Mouse (Mus musculus): Measurements from ENCODE around the gene Slc9b1. TPM values are rescaled to one million over a fixed set of nuclear protein-coding genes. Genes with fewer than 3 reads are reported as not detected.

Gene Slc9b1
- not detected in 2 replicates for polyA plus RNA-seq (2015; fragmentation: Nextera tagmentation; extraction: Ambion mirVana)

- WGBS: 82% methylated on average over 14 of the region's 14 CpGs
- no peak for ATAC-seq
- H3K4me2 ChIP-seq: no peak within 1 kb of the TSS
- no peaks in the 10 kb centered on the region for H3K27me3 ChIP-seq
- no peaks in the 10 kb centered on the region for H3K4me1 ChIP-seq
- H3K36me3 ChIP-seq (ENCODE audit: poor library complexity, severe bottlenecking): no peaks in the 10 kb centered on the region
- no peak within 1 kb of the TSS for H3K27ac ChIP-seq
- H3K9me3 ChIP-seq (replicated peaks): no peaks in the 10 kb centered on the region
- H3K9ac ChIP-seq: no peak within 1 kb of the TSS
- H3K4me3 ChIP-seq: no peak within 1 kb of the TSS
These were observed at the start of gene Slc9b1 for GRCm38 (mm10) chr3:135347739-135348264. Gene Slc9b1 (plus strand): TSS chr3:135348029.

- Histone ChIP-seq H3K27ac (no peak overlapping the region), H3K36me3 (ENCODE audit: poor library complexity, severe bottlenecking) (no peaks in the 10 kb centered on the region), H3K4me2 (no peak overlapping the region), H3K4me3 (no peak overlapping the region), H3K9me3 (replicated peaks) (no peaks in the 10 kb centered on the region), H3K27me3 (no peaks in the 10 kb centered on the region), H3K9ac (no peak overlapping the region), H3K4me1 (no peaks in the 10 kb centered on the region)
- no peak for ATAC-seq
- 81% methylated on average over 3 of the region's 3 CpGs for WGBS
These were observed 49.3 kb upstream of the Slc9b1 start for GRCm38 (mm10) chr3:135298560-135298959.

- Histone ChIP-seq H3K4me1 (peaks cover 9% of the 10 kb centered on the region), H3K9ac (no peak overlapping the region), H3K36me3 (ENCODE audit: poor library complexity, severe bottlenecking) (no peaks in the 10 kb centered on the region), H3K27me3 (no peaks in the 10 kb centered on the region), H3K4me2 (no peak overlapping the region), H3K9me3 (replicated peaks) (no peaks in the 10 kb centered on the region), H3K27ac (no peak overlapping the region), H3K4me3 (no peak overlapping the region)
- WGBS: 83% methylated on average over 6 of the region's 6 CpGs
- ATAC-seq: no peak
These were observed 47.7 kb upstream of the Slc9b1 start for GRCm38 (mm10) chr3:135300081-135300480.

- Histone ChIP-seq H3K4me1 (peaks cover 14% of the 10 kb centered on the region), H3K4me3 (no peak overlapping the region), H3K36me3 (ENCODE audit: poor library complexity, severe bottlenecking) (no peaks in the 10 kb centered on the region), H3K27me3 (no peaks in the 10 kb centered on the region), H3K4me2 (no peak overlapping the region), H3K9me3 (replicated peaks) (no peaks in the 10 kb centered on the region), H3K27ac (no peak overlapping the region), H3K9ac (0 out of 2 replicates have a peak overlapping the region, but pooled peaks have one; percentile 9)
- 9% methylated on average over 6 of the region's 6 CpGs for WGBS
- no peak for ATAC-seq
These were observed 43.8 kb upstream of the Slc9b1 start for GRCm38 (mm10) chr3:135304060-135304459.

GRCm38 (mm10) chr3:135304566-135304965 is 43.3 kb upstream of the Slc9b1 start:
- Histone ChIP-seq H3K4me3 (no peak overlapping the region), H3K27ac (no peak overlapping the region), H3K36me3 (ENCODE audit: poor library complexity, severe bottlenecking) (no peaks in the 10 kb centered on the region), H3K9me3 (replicated peaks) (no peaks in the 10 kb centered on the region), H3K9ac (no peak overlapping the region), H3K4me1 (peaks cover 14% of the 10 kb centered on the region), H3K4me2 (peak overlapping the region; percentile 3; the same call in 1 of the 2 replicates), H3K27me3 (no peaks in the 10 kb centered on the region)
- WGBS: 5% methylated on average over 9 of the region's 9 CpGs
- no peak; the same call in 1 of the 2 replicates for ATAC-seq

- WGBS: 9% methylated on average over 26 of the region's 28 CpGs
- Histone ChIP-seq H3K9ac (peak within 1 kb of the TSS; percentile 30), H3K36me3 (ENCODE audit: poor library complexity, severe bottlenecking) (no peaks in the 10 kb centered on the region), H3K27me3 (no peaks in the 10 kb centered on the region), H3K4me3 (peak within 1 kb of the TSS; percentile 36), H3K4me1 (peaks cover 14% of the 10 kb centered on the region), H3K27ac (no peak within 1 kb of the TSS), H3K9me3 (replicated peaks) (no peaks in the 10 kb centered on the region), H3K4me2 (peak within 1 kb of the TSS; percentile 61)
- peak; percentile 85 for ATAC-seq
These were observed 40.2 kb upstream of the Slc9b1 start, which contains the start of gene Slc9b2 for GRCm38 (mm10) chr3:135307411-135308259. Gene Slc9b2 (plus strand): TSS chr3:135307700.

GRCm38 (mm10) chr3:135312916-135313491 is 34.8 kb upstream of the Slc9b1 start:
- Histone ChIP-seq H3K36me3 (ENCODE audit: poor library complexity, severe bottlenecking) (peaks cover 5% of the 10 kb centered on the region; the same call in 1 of the 2 replicates), H3K9me3 (replicated peaks) (peaks cover 5% of the 10 kb centered on the region), H3K27me3 (no peaks in the 10 kb centered on the region), H3K27ac (no peak overlapping the region), H3K4me1 (peaks cover 6% of the 10 kb centered on the region; the same call in 1 of the 2 replicates), H3K4me2 (no peak overlapping the region), H3K9ac (no peak overlapping the region), H3K4me3 (no peak overlapping the region)
- WGBS: 4% methylated on average over 2 of the region's 2 CpGs
- ATAC-seq: no peak

GRCm38 (mm10) chr3:135313727-135314126 is 34.1 kb upstream of the Slc9b1 start:
- H3K4me1 ChIP-seq: peaks cover 6% of the 10 kb centered on the region; the same call in 1 of the 2 replicates
- no peaks in the 10 kb centered on the region for H3K27me3 ChIP-seq
- peaks cover 5% of the 10 kb centered on the region for H3K9me3 ChIP-seq (replicated peaks)
- H3K36me3 ChIP-seq (ENCODE audit: poor library complexity, severe bottlenecking): peaks cover 5% of the 10 kb centered on the region; the same call in 1 of the 2 replicates
- 33% methylated on average over 2 of the region's 2 CpGs for WGBS
- H3K4me3 ChIP-seq: no peak overlapping the region
- peak; percentile 68 for ATAC-seq
- H3K4me2 ChIP-seq: no peak overlapping the region
- H3K9ac ChIP-seq: no peak overlapping the region
- no peak overlapping the region for H3K27ac ChIP-seq

GRCm38 (mm10) chr3:135314811-135315210 is 33.0 kb upstream of the Slc9b1 start:
- Histone ChIP-seq H3K4me1 (peaks cover 6% of the 10 kb centered on the region; the same call in 1 of the 2 replicates), H3K36me3 (ENCODE audit: poor library complexity, severe bottlenecking) (peaks cover 5% of the 10 kb centered on the region; the same call in 1 of the 2 replicates), H3K4me3 (no peak overlapping the region), H3K9ac (no peak overlapping the region), H3K27me3 (no peaks in the 10 kb centered on the region), H3K9me3 (replicated peaks) (peaks cover 5% of the 10 kb centered on the region), H3K27ac (no peak overlapping the region), H3K4me2 (no peak overlapping the region)
- 65% methylated on average over 2 of the region's 2 CpGs for WGBS
- no peak for ATAC-seq

- H3K27ac ChIP-seq: no peak overlapping the region
- ATAC-seq: no peak
- 91% methylated on average over 9 of the region's 9 CpGs for WGBS
These were observed 32.0 kb upstream of the Slc9b1 start for GRCm38 (mm10) chr3:135315720-135316425.

GRCm38 (mm10) chr3:135318331-135318730 is 29.5 kb upstream of the Slc9b1 start:
- Histone ChIP-seq H3K4me1 (no peaks in the 10 kb centered on the region), H3K36me3 (ENCODE audit: poor library complexity, severe bottlenecking) (peaks cover 5% of the 10 kb centered on the region; the same call in 1 of the 2 replicates), H3K27me3 (no peaks in the 10 kb centered on the region), H3K4me3 (no peak overlapping the region), H3K9me3 (replicated peaks) (peaks cover 5% of the 10 kb centered on the region), H3K27ac (no peak overlapping the region), H3K9ac (no peak overlapping the region), H3K4me2 (no peak overlapping the region)
- ATAC-seq: no peak
- WGBS: 89% methylated on average over 11 of the region's 11 CpGs

More at GRCm38 (mm10) chr3:135315720-135316425, 32.0 kb upstream of the Slc9b1 start:
- H3K4me3 ChIP-seq: no peak overlapping the region
- no peak overlapping the region for H3K9ac ChIP-seq
- peaks cover 5% of the 10 kb centered on the region for H3K9me3 ChIP-seq (replicated peaks)
- H3K4me2 ChIP-seq: no peak overlapping the region
- peaks cover 6% of the 10 kb centered on the region; the same call in 1 of the 2 replicates for H3K4me1 ChIP-seq
- no peaks in the 10 kb centered on the region for H3K27me3 ChIP-seq
- peaks cover 5% of the 10 kb centered on the region; the same call in 1 of the 2 replicates for H3K36me3 ChIP-seq (ENCODE audit: poor library complexity, severe bottlenecking)

All from forebrain, embryonic 13.5 days (tissue).